ENCODE assay signal across 13 mouse cellular contexts in genomic region chr14:47839493-47840215, GRCm38 (mm10).
DNase-seq lines count a peak whose midpoint lies in the region; ATAC-seq and TF ChIP-seq lines count a peak whose summit lies in the region.
"Had no signal": no experiment of that assay in that cellular context is flagged by ENCODE, and none has a peak within 500 bp of the region (broad histone marks: within the 10 kb centered on the region; RNA-seq: fewer than 3 reads in every experiment).

No protein-coding gene starts in this region.

- WGBS in embryonic facial prominence, embryonic 12.5 days, result 51% methylated on average over 6 of the region's 6 CpGs
- 71% methylated on average over 6 of the region's 6 CpGs for WGBS in lung, postnatal 0 days
- WGBS in intestine, embryonic 16.5 days, result 55% methylated on average over 6 of the region's 6 CpGs

- H3K9me3 ChIP-seq in embryonic facial prominence, embryonic 12.5 days, result no peaks in the 10 kb centered on the region
- no peaks in the 10 kb centered on the region for H3K9me3 ChIP-seq in lung, postnatal 0 days (ENCODE audit: low read length)
- H3K9me3 ChIP-seq in intestine, embryonic 16.5 days (ENCODE audit: control insufficient read depth, low read length), result no peaks in the 10 kb centered on the region
- H3K9me3 ChIP-seq: heart, embryonic 12.5 days; intestine, embryonic 15.5 days had no signal

- DNase-seq in kidney, adult 9 months, result peak; percentile 10
- DNase-seq in kidney, postnatal 36 days, result no peak
- peak; percentile 30 for DNase-seq in ZHBTc4 (ENCODE audit: low read depth, low spot score)
- peak; percentile 73 for DNase-seq in lung, postnatal 0 days (ENCODE audit: low spot score)
- DNase-seq in left cerebral cortex, postnatal 4 days, result no peak
- DNase-seq: cerebellum, adult 2 months; lung, embryonic 14.5 days; spleen, adult 18-20 months; thymus, postnatal 14 days had no signal

- ATAC-seq in embryonic facial prominence, embryonic 12.5 days (ENCODE audit: insufficient number of reproducible peaks, insufficient read depth, low FRiP score, low TSS enrichment), result no peak; the same call in 1 of the 2 replicates
- ATAC-seq in lung, postnatal 0 days, result peak; percentile 77
- ATAC-seq in intestine, embryonic 16.5 days, result no peak
- ATAC-seq: intestine, embryonic 15.5 days had no signal

- no peak for TF ChIP-seq CTCF in lung, postnatal 0 days (IDR thresholded peaks at IDR 0.05)

- peaks cover 8% of the 10 kb centered on the region; the same call in 1 of the 2 replicates for H3K4me1 ChIP-seq in embryonic facial prominence, embryonic 12.5 days
- no peaks in the 10 kb centered on the region for H3K4me1 ChIP-seq in lung, postnatal 0 days (ENCODE audit: insufficient read depth, low read depth, low read length)
- H3K4me1 ChIP-seq in intestine, embryonic 16.5 days (ENCODE audit: control insufficient read depth, insufficient read depth, low read length), result peaks cover 4% of the 10 kb centered on the region; the same call in 1 of the 2 replicates
- H3K4me1 ChIP-seq: heart, embryonic 12.5 days had no signal

- no peak for TF ChIP-seq EP300 in lung, postnatal 0 days (IDR thresholded peaks at IDR 0.05)

- H3K27ac ChIP-seq in embryonic facial prominence, embryonic 12.5 days, result 0 out of 2 replicates have a peak overlapping the region, but pooled peaks have one; percentile 11
- peak overlapping the region; percentile 14; the same call in 1 of the 2 replicates for H3K27ac ChIP-seq in lung, postnatal 0 days (ENCODE audit: low read length)
- H3K27ac ChIP-seq in intestine, embryonic 16.5 days (ENCODE audit: low read length), result no peak overlapping the region
- H3K27ac ChIP-seq: intestine, embryonic 15.5 days had no signal

- H3K4me3 ChIP-seq in embryonic facial prominence, embryonic 12.5 days, result no peak overlapping the region
- no peak overlapping the region for H3K4me3 ChIP-seq in lung, postnatal 0 days (ENCODE audit: low read depth, low read length)
- H3K4me3 ChIP-seq in intestine, embryonic 16.5 days (ENCODE audit: low read length), result no peak overlapping the region
- H3K4me3 ChIP-seq: heart, embryonic 12.5 days; intestine, embryonic 15.5 days had no signal

- no peak overlapping the region for H3K9ac ChIP-seq in embryonic facial prominence, embryonic 12.5 days
- H3K9ac ChIP-seq in lung, postnatal 0 days (replicated peaks; ENCODE audit: low read depth), result no peak overlapping the region
- H3K9ac ChIP-seq in intestine, embryonic 16.5 days (ENCODE audit: low read depth, low read length), result no peak overlapping the region
- H3K9ac ChIP-seq: heart, embryonic 12.5 days; intestine, embryonic 15.5 days; lung, embryonic 14.5 days had no signal

- no peaks in the 10 kb centered on the region for H3K27me3 ChIP-seq in embryonic facial prominence, embryonic 12.5 days
- H3K27me3 ChIP-seq in lung, postnatal 0 days (replicated peaks; ENCODE audit: insufficient read depth, low read length), result no peaks in the 10 kb centered on the region
- no peaks in the 10 kb centered on the region for H3K27me3 ChIP-seq in intestine, embryonic 16.5 days (replicated peaks; ENCODE audit: control insufficient read depth, insufficient read depth, low read length)
- H3K27me3 ChIP-seq: heart, embryonic 12.5 days; intestine, embryonic 15.5 days had no signal

- H3K4me2 ChIP-seq in embryonic facial prominence, embryonic 12.5 days (replicated peaks), result no peak overlapping the region
- no peak overlapping the region for H3K4me2 ChIP-seq in lung, postnatal 0 days (replicated peaks; ENCODE audit: low read depth, low read length)
- H3K4me2 ChIP-seq in intestine, embryonic 16.5 days (ENCODE audit: low read depth, low read length), result no peak overlapping the region
- H3K4me2 ChIP-seq: heart, embryonic 12.5 days; intestine, embryonic 15.5 days; lung, embryonic 14.5 days had no signal

- no peaks in the 10 kb centered on the region for H3K36me3 ChIP-seq in embryonic facial prominence, embryonic 12.5 days
- no peaks in the 10 kb centered on the region for H3K36me3 ChIP-seq in lung, postnatal 0 days (ENCODE audit: insufficient read depth, low read length)
- no peaks in the 10 kb centered on the region for H3K36me3 ChIP-seq in intestine, embryonic 16.5 days (ENCODE audit: control insufficient read depth, insufficient read depth, low read length)
- H3K36me3 ChIP-seq: heart, embryonic 12.5 days; intestine, embryonic 15.5 days had no signal

- intact Hi-C loops in left cerebral cortex, postnatal 4 days (cut with DNase I), result no loop called here

Comparison
In these comparisons a context has a peak if more than half of its experiments do, and no peak if none do; other contexts are left out.
1. DNase-seq: peak in kidney, adult 9 months (single experiment), ZHBTc4 (single experiment) and lung, postnatal 0 days (single experiment); none in kidney, postnatal 36 days (0 of 2) and left cerebral cortex, postnatal 4 days (single experiment).